8 mouse cellular contexts compared by ENCODE assay signal in genomic region chr13:23683755-23684281, GRCm38 (mm10). TPM values are rescaled to one million over a fixed set of nuclear protein-coding genes. Genes with fewer than 3 reads are reported as not detected.
DNase-seq lines count a peak whose midpoint lies in the region; ATAC-seq and TF ChIP-seq lines count a peak whose summit lies in the region.

TSS of gene Hist1h2ac (minus strand) at chr13:23683948.
TSS of gene Hist1h2bc (plus strand) at chr13:23684199.

- peak within 1 kb of the TSS; percentile 94 for H3K27ac ChIP-seq in gastrocnemius, adult 2 months
- H3K27ac ChIP-seq in hindbrain, postnatal 0 days = peak within 1 kb of the TSS; percentile 96
- peak within 1 kb of the TSS; percentile 90 for H3K27ac ChIP-seq in left cerebral cortex, adult 2 months

- H3K4me2 ChIP-seq in hindbrain, postnatal 0 days (ENCODE audit: low read depth, low read length) = peak within 1 kb of the TSS; percentile 57

- H3K4me1 ChIP-seq in hindbrain, postnatal 0 days (ENCODE audit: insufficient read depth, low read length) = peaks cover 3% of the 10 kb centered on the region; the same call in 1 of the 2 replicates

- no peaks in the 10 kb centered on the region for H3K27me3 ChIP-seq in hindbrain, postnatal 0 days (ENCODE audit: insufficient read depth, low read length)

- no peak for TF ChIP-seq CTCF in gastrocnemius, adult 2 months (IDR thresholded peaks at IDR 0.05)
- 0 out of 2 replicates have a peak, but pooled peaks have one; percentile 8 for TF ChIP-seq CTCF in hindbrain, postnatal 0 days (IDR thresholded peaks at IDR 0.05; ENCODE audit: low read depth)
- TF ChIP-seq CTCF in left cerebral cortex, adult 2 months (IDR thresholded peaks at IDR 0.05) = no peak

- WGBS in hindbrain, postnatal 0 days = under 1% methylated on average over 32 of the region's 32 CpGs

- DNase-seq in ZHBTc4 (ENCODE audit: low read depth, low spot score) = peak; percentile 97
- DNase-seq in gastrocnemius, adult 2 months = peak; percentile 72
- DNase-seq in hindbrain, postnatal 0 days (ENCODE audit: low spot score) = peak; percentile 98
- peak; percentile 73 to 82 for DNase-seq in left cerebral cortex, adult 2 months (ENCODE audit: extremely low spot score in 1 of 2, low spot score in 2 of 2)
- DNase-seq in right cerebral cortex, adult 2 months (ENCODE audit: low spot score in 2 of 2) = peak; percentile 86
- peak; percentile 73 to 79 for DNase-seq in urinary bladder, postnatal 36 days (ENCODE audit: low spot score in 2 of 2)

- peak; percentile 84 for ATAC-seq in common myeloid progenitor, adult 5-6 weeks (replicated peaks; ENCODE audit: low read depth, poor library complexity, severe bottlenecking)
- ATAC-seq in hindbrain, postnatal 0 days = peak; percentile 98
- ATAC-seq in megakaryocyte, adult 5-6 weeks (ENCODE audit: poor library complexity, severe bottlenecking) = peak; percentile 90

- no peaks in the 10 kb centered on the region for H3K9me3 ChIP-seq in hindbrain, postnatal 0 days (ENCODE audit: low read length)

- no peaks in the 10 kb centered on the region for H3K36me3 ChIP-seq in hindbrain, postnatal 0 days (ENCODE audit: insufficient read depth, low read length)

- intact Hi-C loops in gastrocnemius, adult 2 months (cut with DNase I) = loop anchor here (5.0 to 10.0 kb wide), 6 partner anchors 51 to 1969 kb away; partner anchors contain the start of genes Abt1, Hist1h1c, Hist1h1e and Hist1h2ai
- intact Hi-C loops in left cerebral cortex, adult 2 months (cut with DNase I) = loop anchor here (1.0 to 10.0 kb wide), 6 partner anchors 63 to 1967 kb away; partner anchors contain the start of genes Hist1h2af, Hist1h2ai, Hist1h2be and Hist1h2bl

- peak within 1 kb of the TSS; percentile 83 for H3K4me3 ChIP-seq in gastrocnemius, adult 2 months
- peak within 1 kb of the TSS; percentile 36 for H3K4me3 ChIP-seq in hindbrain, postnatal 0 days (ENCODE audit: low read length)
- H3K4me3 ChIP-seq in left cerebral cortex, adult 2 months = peak within 1 kb of the TSS; percentile 57

- H3K9ac ChIP-seq in hindbrain, postnatal 0 days (replicated peaks; ENCODE audit: low read length) = peak within 1 kb of the TSS; percentile 49

RNA-seq across cellular contexts. Expression of gene Hist1h2ac, which starts in this region (rescaled TPM):
- 114 and 119 TPM in 2 replicates for total RNA-seq in common myeloid progenitor, adult 5-6 weeks (2017)
- total RNA-seq in gastrocnemius, adult 2 months (2021) = under 1 TPM; 0.84 to 0.92 TPM
- 63.3 and 98.5 TPM in 2 replicates for total RNA-seq in hindbrain, postnatal 0 days (2014; rRNA removed)
- polyA plus RNA-seq in hindbrain, postnatal 0 days (2015; fragmentation: Nextera tagmentation; extraction: Ambion mirVana) = 0.30 and 0.38 TPM in 2 replicates
- total RNA-seq in left cerebral cortex, adult 2 months (2021) = 1 to 10 TPM; 2.1 to 2.7 TPM
- 10.3 and 12.0 TPM in 2 replicates for total RNA-seq in megakaryocyte, adult 5-6 weeks (2015)
- total RNA-seq in megakaryocyte, adult 5-6 weeks (2017) = 67.7 and 81.2 TPM in 2 replicates

RNA-seq across cellular contexts. Expression of gene Hist1h2bc, which starts in this region (rescaled TPM):
- total RNA-seq in common myeloid progenitor, adult 5-6 weeks (2017) = 224 and 276 TPM in 2 replicates
- 10 to 100 TPM; 59.1 to 76.4 TPM for total RNA-seq in gastrocnemius, adult 2 months (2021)
- total RNA-seq in hindbrain, postnatal 0 days (2014; rRNA removed) = 189 and 295 TPM in 2 replicates
- 36.1 and 46.1 TPM in 2 replicates for polyA plus RNA-seq in hindbrain, postnatal 0 days (2015; fragmentation: Nextera tagmentation; extraction: Ambion mirVana)
- 10 to 100 TPM; 27.0 to 29.1 TPM for total RNA-seq in left cerebral cortex, adult 2 months (2021)
- total RNA-seq in megakaryocyte, adult 5-6 weeks (2015) = 40.3 and 42.6 TPM in 2 replicates
- total RNA-seq in megakaryocyte, adult 5-6 weeks (2017) = 253 and 263 TPM in 2 replicates

Comparison
In these comparisons a context has a peak if more than half of its experiments do, and no peak if none do; other contexts are left out.
1. Peak in every context shown above with its lines: DNase-seq, ATAC-seq, H3K4me3 ChIP-seq and H3K27ac ChIP-seq.